32 mouse cellular contexts compared by ENCODE assay signal in the genomic region with DNA sequence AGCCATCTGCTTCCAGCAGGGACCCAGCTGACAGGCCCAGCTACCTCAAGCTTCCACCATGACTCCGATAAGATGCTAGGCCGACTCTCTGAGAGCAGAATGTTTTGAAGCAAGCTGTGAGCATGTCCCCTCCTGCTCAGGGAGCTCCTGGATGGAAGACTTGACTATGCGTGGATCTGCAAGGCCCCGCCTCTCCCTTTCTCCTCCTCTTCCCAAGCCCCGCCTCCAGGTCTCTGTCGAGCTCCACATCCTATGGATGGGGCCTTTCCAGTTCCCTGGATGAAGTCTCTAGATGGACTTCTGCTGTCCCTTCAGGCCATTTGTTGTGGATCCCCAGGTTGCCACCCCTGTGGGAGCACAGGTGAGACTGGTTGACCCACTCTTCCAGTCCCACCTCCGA. TPM values are rescaled to one million over a fixed set of nuclear protein-coding genes. Genes with fewer than 3 reads are reported as not detected.
"Had no signal": no experiment of that assay in that cellular context is flagged by ENCODE, and none has a peak within 500 bp of the region (broad histone marks: within the 10 kb centered on the region; RNA-seq: fewer than 3 reads in every experiment).

No protein-coding gene starts in this region.

- H3K27me3 ChIP-seq: hindbrain, embryonic 15.5 days; kidney, embryonic 15.5 days; limb, embryonic 13.5 days; limb, embryonic 15.5 days had no signal

- ATAC-seq: hindbrain, postnatal 0 days; intestine, embryonic 16.5 days; liver, embryonic 12.5 days had no signal

- H3K4me3 ChIP-seq: gastrocnemius, adult 2 months; heart, embryonic 10.5 days; heart, embryonic 12.5 days; hindbrain, embryonic 13.5 days; hindbrain, embryonic 15.5 days; kidney, embryonic 15.5 days; left cerebral cortex, adult 2 months; limb, embryonic 13.5 days; limb, embryonic 15.5 days; liver, embryonic 12.5 days had no signal

- H3K4me2 ChIP-seq: heart, embryonic 12.5 days; hindbrain, embryonic 13.5 days; hindbrain, embryonic 15.5 days; kidney, embryonic 15.5 days; limb, embryonic 13.5 days; limb, embryonic 15.5 days; liver, embryonic 12.5 days had no signal

- H3K4me1 ChIP-seq: hindbrain, embryonic 15.5 days; kidney, embryonic 15.5 days; limb, embryonic 13.5 days; limb, embryonic 15.5 days had no signal

- DNase-seq: gastrocnemius, adult 2 months; gastrocnemius, postnatal 10 days; gastrocnemius, postnatal 25 days; heart, adult 18-20 months; heart, postnatal 10 days; heart, postnatal 4 days; kidney, adult 11 months; kidney, adult 2 months; kidney, adult 9 months; kidney, postnatal 14 days; kidney, postnatal 36 days; left cerebral cortex, postnatal 4 days had no signal

- H3K27ac ChIP-seq: gastrocnemius, adult 2 months; heart, embryonic 10.5 days; hindbrain, embryonic 13.5 days; hindbrain, embryonic 15.5 days; hindbrain, postnatal 0 days; kidney, embryonic 15.5 days; kidney, postnatal 0 days; left cerebral cortex, adult 2 months; limb, embryonic 13.5 days; limb, embryonic 15.5 days; liver, embryonic 12.5 days; liver, embryonic 14.5 days had no signal

- H3K9me3 ChIP-seq: heart, embryonic 10.5 days; hindbrain, embryonic 13.5 days; kidney, embryonic 15.5 days; limb, embryonic 15.5 days; liver, embryonic 12.5 days had no signal

- H3K9ac ChIP-seq: heart, embryonic 12.5 days; hindbrain, embryonic 13.5 days; hindbrain, embryonic 15.5 days; kidney, embryonic 15.5 days; limb, embryonic 13.5 days; limb, embryonic 15.5 days; liver, embryonic 12.5 days; liver, embryonic 14.5 days had no signal

- H3K36me3 ChIP-seq: heart, embryonic 10.5 days; heart, embryonic 12.5 days; hindbrain, embryonic 13.5 days; hindbrain, embryonic 15.5 days; kidney, embryonic 15.5 days; limb, embryonic 13.5 days; limb, embryonic 15.5 days; liver, embryonic 12.5 days had no signal

RNA-seq across cellular contexts. Expression of a gene that starts 23.2 kb away (rescaled TPM):
- polyA plus RNA-seq: heart, embryonic 16.5 days; hindbrain, embryonic 11.5 days; intestine, embryonic 14.5 days; kidney, postnatal 0 days; limb, embryonic 11.5 days; limb, embryonic 13.5 days; liver, adult 2 months; liver, embryonic 14.5 days; liver, embryonic 16.5 days had no signal

RNA-seq across cellular contexts. Expression of a gene that starts 36.6 kb away (rescaled TPM):
- polyA plus RNA-seq: heart, embryonic 14.5 days; heart, embryonic 16.5 days; limb, embryonic 11.5 days had no signal
